Mouse (Mus musculus) intestine, embryonic 15.5 days (tissue): ENCODE data around the gene Rasl12. TPM values are rescaled to one million over a fixed set of nuclear protein-coding genes. Genes with fewer than 3 reads are reported as not detected.
A peak's percentile ranks its signal among the peaks of the same experiment; 100 is the strongest.

Source experiments
- ATAC-seq: fragments of 200-750 bp; cut with Nextera tagmentation; 2 replicates; pipeline ENCODE4 v1.8.0; 2017; ENCODE audit warnings: moderate TSS enrichment, moderate library complexity
- H3K27ac ChIP-seq: fragments of 300-500 bp; sonication (generic); 2 replicates; pipeline ENCODE4 v1.5.1; 2015; ENCODE audit warnings: mild to moderate bottlenecking, inconsistent platforms
- H3K27me3 ChIP-seq: fragments of 300-500 bp; sonication (generic); replicated peaks from 2 replicates; pipeline ENCODE4 v1.6.1; 2015; ENCODE audit warnings: inconsistent platforms
- H3K36me3 ChIP-seq: fragments of 300-500 bp; sonication (generic); 2 replicates; pipeline ENCODE4 v1.6.1; 2015; ENCODE audit warnings: inconsistent platforms
- H3K4me1 ChIP-seq: fragments of 300-500 bp; sonication (generic); replicated peaks from 2 replicates; pipeline ENCODE4 v1.6.1; 2015; ENCODE audit warnings: inconsistent platforms
- H3K4me2 ChIP-seq: fragments of 300-500 bp; sonication (generic); replicated peaks from 2 replicates; pipeline ENCODE4 v1.6.1; 2015; ENCODE audit warnings: mild to moderate bottlenecking, inconsistent platforms
- H3K4me3 ChIP-seq: fragments of 300-500 bp; sonication (generic); replicated peaks from 2 replicates; pipeline ENCODE4 v1.5.1; 2015; ENCODE audit warnings: inconsistent platforms
- H3K9ac ChIP-seq: fragments of 300-500 bp; sonication (generic); 2 replicates; pipeline ENCODE4 v1.6.1; 2015; ENCODE audit warnings: inconsistent platforms
- H3K9me3 ChIP-seq: fragments of 300-500 bp; sonication (generic); 2 replicates; pipeline ENCODE4 v1.6.1; 2016; ENCODE audit warnings: inconsistent platforms
- WGBS: fragments of 180-500 bp; shearing (Covaris S2); methylation state at CpG from one replicate; pipeline ENCODE4 v1.1.7; 2015; 5-methylcytosine and 5-hydroxymethylcytosine counted together
- polyA plus RNA-seq: library from polyadenylated mRNA; unstranded; fragments of >200 nt; fragmentation: Nextera tagmentation; extraction: Ambion mirVana; gene quantifications from 2 replicates; pipeline ENCODE4 v1.2.1, GENCODE M21; 2015

Gene Rasl12
- polyA plus RNA-seq, 1 experiment from 2014 or later, result 4.7 TPM

- Histone ChIP-seq H3K27ac (peak overlapping the region; percentile 38), H3K9me3 (no peaks in the 10 kb centered on the region), H3K27me3 (no peaks in the 10 kb centered on the region), H3K4me2 (no peak overlapping the region), H3K36me3 (no peaks in the 10 kb centered on the region), H3K4me3 (no peak overlapping the region), H3K4me1 (no peaks in the 10 kb centered on the region), H3K9ac (no peak overlapping the region)
- ATAC-seq, result peak; percentile 48
- 66% methylated on average over 2 of the region's 2 CpGs for WGBS
These were observed 29.2 kb downstream of the Rasl12 start for GRCm38 (mm10) chr9:65427511-65427910.

- ATAC-seq, result no peak
- Histone ChIP-seq H3K9ac (no peak overlapping the region), H3K4me3 (no peak overlapping the region), H3K36me3 (no peaks in the 10 kb centered on the region), H3K4me1 (no peaks in the 10 kb centered on the region), H3K27ac (peak overlapping the region; percentile 38), H3K4me2 (no peak overlapping the region), H3K27me3 (0 out of 2 replicates have a peak, but pooled peaks cover 1% of the 10 kb centered on the region), H3K9me3 (no peaks in the 10 kb centered on the region)
- WGBS, result 86% methylated on average over 5 of the region's 5 CpGs
These were observed 29.7 kb downstream of the Rasl12 start for GRCm38 (mm10) chr9:65428003-65428402.

- H3K36me3 ChIP-seq, result no peaks in the 10 kb centered on the region
- 0 out of 2 replicates have a peak, but pooled peaks cover 2% of the 10 kb centered on the region for H3K27me3 ChIP-seq
- H3K4me1 ChIP-seq, result no peaks in the 10 kb centered on the region
- no peak overlapping the region for H3K27ac ChIP-seq
- no peak overlapping the region for H3K4me3 ChIP-seq
- H3K4me2 ChIP-seq, result no peak overlapping the region
- no peak overlapping the region for H3K9ac ChIP-seq
- no peaks in the 10 kb centered on the region for H3K9me3 ChIP-seq
- no peak for ATAC-seq
These were observed 32.1 kb downstream of the Rasl12 start for GRCm38 (mm10) chr9:65430401-65430800.

GRCm38 (mm10) chr9:65430921-65431320 lies 32.6 kb downstream of the Rasl12 start:
- H3K4me1 ChIP-seq, result no peaks in the 10 kb centered on the region
- 0 out of 2 replicates have a peak, but pooled peaks cover 2% of the 10 kb centered on the region for H3K27me3 ChIP-seq
- no peak overlapping the region for H3K4me3 ChIP-seq
- H3K4me2 ChIP-seq, result no peak overlapping the region
- ATAC-seq, result no peak
- H3K36me3 ChIP-seq, result no peaks in the 10 kb centered on the region
- WGBS, result 92% methylated on average over 5 of the region's 5 CpGs
- H3K9me3 ChIP-seq, result no peaks in the 10 kb centered on the region
- H3K9ac ChIP-seq, result no peak overlapping the region
- H3K27ac ChIP-seq, result no peak overlapping the region

- ATAC-seq, result no peak
These were observed 33.9 kb downstream of the Rasl12 start for GRCm38 (mm10) chr9:65432236-65432635.

GRCm38 (mm10) chr9:65434140-65434539 lies 35.8 kb downstream of the Rasl12 start:
- H3K36me3 ChIP-seq, result no peaks in the 10 kb centered on the region
- no peak overlapping the region for H3K4me2 ChIP-seq
- H3K27me3 ChIP-seq, result 0 out of 2 replicates have a peak, but pooled peaks cover 2% of the 10 kb centered on the region
- 0 out of 2 replicates have a peak, but pooled peaks cover 2% of the 10 kb centered on the region for H3K4me1 ChIP-seq
- no peak overlapping the region for H3K4me3 ChIP-seq
- WGBS, result 62% methylated on average over 5 of the region's 5 CpGs
- no peaks in the 10 kb centered on the region for H3K9me3 ChIP-seq
- H3K27ac ChIP-seq, result no peak overlapping the region
- no peak for ATAC-seq
- H3K9ac ChIP-seq, result no peak overlapping the region

More at GRCm38 (mm10) chr9:65432236-65432635, 33.9 kb downstream of the Rasl12 start:
- H3K9ac ChIP-seq, result no peak overlapping the region
- H3K9me3 ChIP-seq, result no peaks in the 10 kb centered on the region
- no peak overlapping the region for H3K27ac ChIP-seq
- WGBS, result 1% methylated on average over 3 of the region's 3 CpGs
- no peak overlapping the region for H3K4me2 ChIP-seq
- no peak overlapping the region for H3K4me3 ChIP-seq
- H3K36me3 ChIP-seq, result no peaks in the 10 kb centered on the region
- 0 out of 2 replicates have a peak, but pooled peaks cover 2% of the 10 kb centered on the region for H3K27me3 ChIP-seq
- H3K4me1 ChIP-seq, result 0 out of 2 replicates have a peak, but pooled peaks cover 2% of the 10 kb centered on the region

- 0 out of 2 replicates have a peak, but pooled peaks cover 2% of the 10 kb centered on the region for H3K27me3 ChIP-seq
- no peak overlapping the region for H3K4me3 ChIP-seq
- WGBS, result 74% methylated on average over 4 of the region's 4 CpGs
- 0 out of 2 replicates have a peak, but pooled peaks have one; percentile 6 for ATAC-seq
- H3K27ac ChIP-seq, result no peak overlapping the region
- H3K36me3 ChIP-seq, result no peaks in the 10 kb centered on the region
- no peak overlapping the region for H3K4me2 ChIP-seq
- H3K9me3 ChIP-seq, result no peaks in the 10 kb centered on the region
- no peak overlapping the region for H3K9ac ChIP-seq
- H3K4me1 ChIP-seq, result 0 out of 2 replicates have a peak, but pooled peaks cover 2% of the 10 kb centered on the region
These were observed 36.9 kb downstream of the Rasl12 start for GRCm38 (mm10) chr9:65435211-65435610.

- WGBS, result under 1% methylated on average over 54 of the region's 54 CpGs
- H3K27ac ChIP-seq, result 0 out of 2 replicates have a peak within 1 kb of the TSS, but pooled peaks have one; percentile 40
- peak within 1 kb of the TSS; percentile 72 for H3K4me2 ChIP-seq
These were observed 37.5 kb downstream of the Rasl12 start, which contains the start of gene Mtfmt for GRCm38 (mm10) chr9:65435671-65436301. Mtfmt (plus strand) TSS chr9:65435782.

GRCm38 (mm10) chr9:65444692-65445091 lies 46.4 kb downstream of the Rasl12 start:
- Histone ChIP-seq H3K27ac (no peak overlapping the region), H3K36me3 (peaks cover 28% of the 10 kb centered on the region)

More at GRCm38 (mm10) chr9:65435671-65436301, 37.5 kb downstream of the Rasl12 start, which contains the start of gene Mtfmt:
- Histone ChIP-seq H3K36me3 (peaks cover 5% of the 10 kb centered on the region; the same call in 1 of the 2 replicates), H3K9ac (peak within 1 kb of the TSS; percentile 86), H3K27me3 (0 out of 2 replicates have a peak, but pooled peaks cover 2% of the 10 kb centered on the region), H3K4me3 (peak within 1 kb of the TSS; percentile 99), H3K9me3 (no peaks in the 10 kb centered on the region), H3K4me1 (0 out of 2 replicates have a peak, but pooled peaks cover 2% of the 10 kb centered on the region)
- peak; percentile 96 for ATAC-seq

GRCm38 (mm10) chr9:65447951-65448350 lies 49.6 kb downstream of the Rasl12 start:
- Histone ChIP-seq H3K36me3 (peaks cover 15% of the 10 kb centered on the region), H3K27ac (no peak overlapping the region), H3K27me3 (no peaks in the 10 kb centered on the region), H3K4me3 (no peak overlapping the region), H3K9ac (no peak overlapping the region), H3K4me1 (no peaks in the 10 kb centered on the region), H3K4me2 (no peak overlapping the region), H3K9me3 (no peaks in the 10 kb centered on the region)
- no peak for ATAC-seq
- 89% methylated on average over 6 of the region's 6 CpGs for WGBS

More at GRCm38 (mm10) chr9:65444692-65445091, 46.4 kb downstream of the Rasl12 start:
- no peaks in the 10 kb centered on the region for H3K27me3 ChIP-seq
- ATAC-seq, result no peak
- no peaks in the 10 kb centered on the region for H3K9me3 ChIP-seq
- 96% methylated on average over 4 of the region's 4 CpGs for WGBS
- no peaks in the 10 kb centered on the region for H3K4me1 ChIP-seq
- H3K4me2 ChIP-seq, result no peak overlapping the region
- H3K9ac ChIP-seq, result no peak overlapping the region
- no peak overlapping the region for H3K4me3 ChIP-seq

GRCm38 (mm10) chr9:65458975-65459374 lies 60.7 kb downstream of the Rasl12 start:
- no peaks in the 10 kb centered on the region for H3K36me3 ChIP-seq

GRCm38 (mm10) chr9:65460198-65460597 lies 61.9 kb downstream of the Rasl12 start:
- peak; percentile 21; the same call in 1 of the 2 replicates for ATAC-seq
- peaks cover 7% of the 10 kb centered on the region for H3K4me1 ChIP-seq
- peak overlapping the region; percentile 69 for H3K4me2 ChIP-seq
- 46% methylated on average over 3 of the region's 3 CpGs for WGBS
- H3K9ac ChIP-seq, result no peak overlapping the region
- H3K9me3 ChIP-seq, result no peaks in the 10 kb centered on the region
- H3K36me3 ChIP-seq, result no peaks in the 10 kb centered on the region
- H3K27ac ChIP-seq, result 0 out of 2 replicates have a peak overlapping the region, but pooled peaks have one; percentile 80
- H3K4me3 ChIP-seq, result no peak overlapping the region
- no peaks in the 10 kb centered on the region for H3K27me3 ChIP-seq

More at GRCm38 (mm10) chr9:65458975-65459374, 60.7 kb downstream of the Rasl12 start:
- Histone ChIP-seq H3K4me3 (no peak overlapping the region), H3K4me1 (peaks cover 7% of the 10 kb centered on the region), H3K27me3 (no peaks in the 10 kb centered on the region), H3K9ac (no peak overlapping the region), H3K4me2 (no peak overlapping the region), H3K9me3 (no peaks in the 10 kb centered on the region), H3K27ac (no peak overlapping the region)
- WGBS, result 71% methylated on average over 2 of the region's 2 CpGs
- ATAC-seq, result no peak
